Mouse (Mus musculus): ENCODE data around the gene Mars.
A peak's percentile ranks its signal among the peaks of the same experiment; 100 is the strongest.
"Not testable (repeated sequence)": the region's sequence is repeated elsewhere in the genome, so short reads cannot be mapped to it uniquely, and the experiment has no call there.

Gene Mars

DNA sequence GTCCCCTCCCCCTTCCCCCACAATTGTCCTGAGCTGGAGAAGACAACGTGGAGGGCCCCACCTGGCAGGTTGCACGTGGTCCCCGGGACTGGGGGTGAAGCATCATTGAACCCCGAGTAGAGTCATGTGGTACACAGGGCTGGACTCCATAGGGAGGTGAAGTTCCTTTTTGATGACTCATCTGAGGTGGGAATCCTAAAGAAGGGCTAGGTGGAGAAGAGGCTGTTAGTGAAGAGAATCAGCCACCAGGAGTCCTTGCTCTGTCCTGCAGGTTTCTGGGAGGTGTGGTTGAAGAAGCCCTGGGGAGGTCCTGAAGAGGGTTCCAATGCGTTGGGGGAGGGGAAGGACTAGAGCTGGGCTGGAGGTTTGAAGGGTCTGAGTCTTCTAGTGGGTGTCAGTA lies 25.4 kb upstream of the Mars start:
- DNase-seq: no peak

DNA sequence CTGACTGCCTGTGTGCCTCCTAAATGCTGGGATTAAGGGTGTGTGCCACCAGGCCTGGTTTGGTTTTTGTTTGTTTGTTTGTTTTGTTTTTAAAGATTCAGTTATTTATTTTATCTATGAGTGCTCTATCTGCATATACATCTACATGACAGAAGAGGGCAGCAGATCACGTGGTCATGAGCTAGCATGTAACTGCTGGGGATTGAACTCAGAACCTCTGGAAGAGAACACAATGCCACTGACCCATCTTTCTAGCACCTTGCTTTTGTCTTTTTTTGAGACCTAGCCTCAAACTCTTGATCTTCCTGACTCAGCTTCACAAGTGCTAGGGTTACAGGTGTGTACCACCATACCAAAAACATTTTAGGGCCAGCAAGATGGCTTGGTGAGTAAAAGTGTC lies 23.7 kb upstream of the Mars start:
- DNase-seq: no peak

DNA sequence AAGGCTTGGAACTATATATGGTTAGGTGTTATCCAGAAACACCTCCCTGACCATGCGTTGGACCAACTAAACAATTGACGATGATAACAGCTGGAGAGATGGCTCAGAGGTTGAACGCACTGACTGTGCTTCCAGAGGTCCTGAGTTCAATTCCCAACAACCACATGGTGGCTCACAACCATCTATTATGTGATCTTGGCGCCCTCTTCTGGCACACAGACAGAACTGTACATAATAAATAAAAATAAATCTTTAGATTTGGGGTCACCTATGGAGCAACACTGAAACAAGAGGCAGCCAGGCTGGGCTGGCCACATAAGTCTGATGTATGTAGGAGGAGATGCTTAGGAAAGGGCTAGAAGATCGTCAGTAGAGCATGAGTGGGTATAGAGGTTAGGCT lies 21.6 kb upstream of the Mars start:
- DNase-seq: no peak

DNA sequence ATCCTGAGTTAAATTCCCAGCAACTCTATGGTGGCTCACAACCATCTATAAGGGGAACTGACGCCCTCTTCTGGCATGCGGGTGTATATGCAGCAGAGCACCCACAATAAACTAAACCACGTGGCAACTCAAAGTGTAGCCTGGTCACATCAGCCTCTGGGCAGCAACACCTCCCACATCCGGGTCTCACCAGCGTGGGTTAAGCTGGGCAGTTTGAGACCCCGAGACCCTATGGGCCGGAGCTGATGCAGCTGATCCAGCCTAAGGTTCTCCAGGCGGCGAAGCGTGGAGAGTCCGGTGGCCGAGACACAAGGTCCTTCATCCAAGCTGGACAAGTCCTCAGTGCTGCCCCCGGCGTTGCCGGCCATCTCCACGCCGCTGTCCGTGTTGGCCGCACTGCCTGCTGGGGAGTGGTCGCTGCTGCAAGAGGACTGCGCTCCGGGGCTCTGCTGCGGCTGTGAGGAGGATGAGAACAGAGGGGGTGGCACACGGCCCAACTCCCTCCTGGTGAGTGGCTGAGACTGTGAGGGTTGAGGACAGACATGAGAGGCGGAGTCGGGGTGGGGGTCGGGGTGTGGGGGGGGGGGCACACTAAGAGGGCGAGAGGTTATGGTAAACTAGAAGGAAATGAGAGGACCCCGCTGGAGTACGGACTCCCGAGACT lies 20.8 kb upstream of the Mars start:
- DNase-seq: no peak

DNA sequence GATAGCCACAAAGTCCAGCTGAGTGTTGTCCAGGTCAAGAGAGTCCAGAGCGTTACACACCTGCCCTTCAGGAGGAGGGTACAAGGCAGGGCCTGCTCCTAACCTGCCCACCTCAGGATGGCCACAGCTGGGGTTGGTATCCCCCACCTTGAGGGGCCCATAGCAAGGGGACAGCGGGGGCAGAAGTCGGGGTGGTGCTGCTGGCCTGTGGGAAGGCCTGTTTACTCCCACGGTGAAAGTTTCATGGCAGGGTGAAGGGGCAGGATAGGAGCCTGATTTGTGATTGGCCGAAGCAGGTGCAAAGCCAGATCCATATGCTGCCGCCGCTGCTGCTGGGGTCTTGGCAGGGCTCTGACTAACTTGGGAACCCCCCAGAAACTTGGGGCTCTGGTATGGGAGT lies 18.6 kb upstream of the Mars start:
- peak; percentile 5 for DNase-seq

DNA sequence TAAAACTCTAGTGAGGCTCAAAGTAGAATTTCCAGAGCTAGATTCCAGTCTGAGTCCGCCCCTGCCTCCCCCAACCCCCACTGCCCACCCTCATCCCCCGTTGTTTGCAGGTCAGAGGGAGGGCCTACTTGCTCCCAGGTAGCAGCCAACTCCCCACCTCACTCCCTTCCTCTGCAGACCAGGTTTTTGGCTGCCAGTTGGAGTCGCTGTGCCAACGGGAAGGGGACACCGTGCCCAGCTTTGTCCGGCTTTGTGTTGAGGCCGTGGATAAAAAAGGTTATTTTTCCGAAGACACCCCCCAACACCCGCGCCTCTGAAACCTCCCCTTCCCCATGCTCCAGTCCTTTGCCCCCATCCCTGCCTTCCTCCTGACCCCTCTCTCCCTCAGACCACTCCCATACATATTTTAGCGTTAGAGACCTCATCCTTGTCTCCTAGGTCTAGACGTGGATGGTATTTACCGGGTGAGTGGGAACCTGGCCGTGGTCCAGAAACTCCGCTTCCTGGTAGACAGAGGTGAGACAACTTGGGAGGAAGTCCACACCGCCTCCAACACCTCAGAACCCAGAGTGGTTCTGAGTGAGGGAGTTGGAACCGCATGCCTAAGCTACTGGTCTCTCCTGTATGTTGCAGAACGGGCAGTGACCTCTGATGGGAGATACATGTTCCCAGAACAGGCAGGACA lies 16.0 kb upstream of the Mars start:
- DNase-seq: peak; percentile 51

DNA sequence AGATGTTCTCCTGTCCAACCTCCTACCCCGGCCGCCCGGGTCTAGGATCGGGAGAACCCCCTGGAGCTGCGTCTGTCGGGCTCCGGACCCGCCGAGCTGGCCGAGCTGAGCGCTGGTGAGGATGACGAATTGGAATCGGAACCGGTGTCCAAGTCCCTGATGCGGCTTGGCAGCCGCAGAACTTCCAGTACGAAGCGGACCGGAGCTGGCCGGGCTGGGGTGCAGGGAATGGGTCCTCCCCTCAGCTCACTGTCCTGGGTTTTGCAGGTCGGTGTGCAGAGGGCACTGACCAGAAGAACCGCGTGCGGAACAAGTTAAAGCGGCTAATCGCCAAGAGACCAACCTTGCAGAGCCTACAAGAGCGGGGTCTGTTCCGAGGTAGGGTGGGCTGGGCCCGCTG lies 15.2 kb upstream of the Mars start:
- peak; percentile 52 for DNase-seq

DNA sequence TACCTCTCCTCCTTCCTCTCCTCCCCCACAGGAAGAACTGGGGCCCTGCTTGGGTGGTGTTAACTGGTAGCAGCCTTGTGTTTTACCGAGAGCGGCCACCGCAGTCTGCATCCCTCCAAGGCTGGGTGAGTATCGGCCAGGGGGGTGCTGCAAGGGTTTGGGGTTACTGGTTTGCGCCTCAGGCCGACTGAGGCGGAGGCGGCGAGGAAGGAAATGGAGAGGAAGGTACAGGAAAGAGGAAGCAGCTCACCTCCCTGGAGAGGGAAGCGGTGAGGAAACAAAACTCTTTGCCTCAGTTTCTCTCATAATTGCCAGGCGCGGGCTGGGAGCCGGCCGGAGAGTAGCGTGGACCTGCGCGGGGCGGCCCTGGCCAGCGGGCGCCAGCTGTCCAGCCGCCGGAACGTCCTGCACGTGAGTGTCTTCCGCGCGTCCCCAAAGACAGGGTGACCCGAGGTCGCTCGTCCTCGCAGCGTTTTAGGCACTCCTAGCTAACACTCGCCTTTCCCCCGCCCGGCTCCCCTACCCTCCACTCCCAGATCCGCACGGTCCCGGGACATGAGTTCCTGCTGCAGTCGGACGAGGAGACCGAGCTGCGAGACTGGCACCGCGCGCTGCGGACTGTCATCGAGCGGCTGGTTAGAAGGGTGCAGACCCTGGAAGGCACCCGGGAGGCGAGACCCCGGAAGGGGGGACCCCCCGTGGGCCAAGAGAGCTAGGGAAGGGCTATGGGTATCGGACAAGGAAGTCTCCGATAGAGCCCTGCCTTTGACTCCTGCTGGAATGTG lies 14.6 kb upstream of the Mars start:
- DNase-seq: peak; percentile 56

DNA sequence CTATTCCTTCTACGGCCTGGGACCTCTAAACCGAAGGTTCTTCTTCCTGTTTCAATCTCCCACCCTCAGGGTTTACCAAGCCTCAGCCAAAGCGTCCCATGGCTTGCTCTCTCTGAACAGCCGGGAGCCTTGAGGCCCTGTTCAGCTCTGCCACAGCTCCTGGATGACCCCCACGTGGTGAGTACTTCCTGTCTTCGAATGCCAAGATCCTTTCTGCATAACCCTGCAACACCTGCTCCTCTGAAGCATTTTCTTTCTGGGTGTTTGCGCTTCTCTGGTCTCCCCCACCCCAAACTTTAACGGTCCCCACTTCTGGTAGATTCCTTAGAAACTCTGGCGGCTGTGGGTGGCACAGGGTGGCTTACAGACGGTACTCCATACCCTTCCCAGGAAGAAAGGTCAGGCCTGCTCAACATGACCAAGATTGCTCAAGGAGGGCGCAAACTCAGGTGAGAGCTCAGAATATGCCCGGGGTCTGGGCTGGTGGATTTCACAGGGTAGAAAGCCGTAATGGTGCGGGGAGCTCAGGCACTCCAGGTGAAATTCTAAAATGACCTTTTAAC lies 13.9 kb upstream of the Mars start:
- no peak for DNase-seq

DNA sequence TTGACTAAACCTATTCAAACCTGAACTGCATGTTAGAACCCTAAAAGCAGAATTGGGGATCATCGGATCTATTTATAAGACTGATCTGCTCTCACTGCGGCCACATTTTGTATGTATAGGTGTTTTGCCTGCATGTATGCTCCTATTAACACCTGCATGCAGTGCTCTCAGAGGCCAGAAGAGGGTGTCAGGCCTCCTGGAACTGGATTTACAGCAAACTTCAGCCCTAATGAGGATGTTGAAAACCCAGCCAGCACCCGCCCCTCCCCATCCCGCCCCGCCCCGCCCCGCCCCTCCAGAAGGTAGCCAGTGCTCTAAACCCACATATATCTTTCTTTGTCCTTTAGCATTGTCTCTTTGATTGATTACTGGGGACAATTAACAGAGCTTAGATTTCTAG lies 12.9 kb upstream of the Mars start:
- DNase-seq: peak; percentile 65

DNA sequence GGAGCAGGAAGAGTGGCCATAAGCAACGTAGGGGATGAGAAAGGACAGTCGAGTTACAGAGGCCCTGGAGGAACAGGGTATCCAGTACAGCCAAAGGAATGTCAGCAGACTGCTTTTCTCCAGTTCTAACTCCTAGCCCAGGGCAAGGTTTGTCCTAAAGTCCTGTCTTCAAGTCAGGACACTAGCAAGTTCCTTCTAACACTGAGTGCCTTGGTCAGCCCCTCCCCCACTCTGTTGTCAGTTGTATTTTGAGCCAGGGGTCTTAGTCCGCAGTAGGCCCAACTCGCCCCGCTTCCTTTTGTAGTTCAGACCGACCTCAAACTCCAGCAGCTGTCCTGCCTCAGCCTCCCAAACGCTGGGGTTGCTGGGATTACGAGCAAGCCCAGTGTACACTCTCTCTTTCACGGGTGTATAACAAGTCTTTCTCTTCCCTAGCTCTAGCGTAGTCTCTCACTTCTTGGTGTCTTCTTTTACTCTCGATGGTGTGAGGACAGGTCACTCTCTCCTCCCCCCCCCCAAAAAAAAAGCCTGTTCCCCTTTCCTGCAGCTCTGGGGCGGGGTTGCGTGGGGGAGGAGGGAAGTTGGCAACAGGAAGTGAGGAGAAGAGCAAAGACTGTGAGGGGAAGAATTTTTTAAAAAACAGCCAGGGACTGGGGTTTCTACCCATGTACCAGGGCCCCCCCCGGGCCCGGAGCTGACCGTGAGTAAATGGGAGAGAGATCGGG lies 11.7 kb upstream of the Mars start:
- no peak for DNase-seq

DNA sequence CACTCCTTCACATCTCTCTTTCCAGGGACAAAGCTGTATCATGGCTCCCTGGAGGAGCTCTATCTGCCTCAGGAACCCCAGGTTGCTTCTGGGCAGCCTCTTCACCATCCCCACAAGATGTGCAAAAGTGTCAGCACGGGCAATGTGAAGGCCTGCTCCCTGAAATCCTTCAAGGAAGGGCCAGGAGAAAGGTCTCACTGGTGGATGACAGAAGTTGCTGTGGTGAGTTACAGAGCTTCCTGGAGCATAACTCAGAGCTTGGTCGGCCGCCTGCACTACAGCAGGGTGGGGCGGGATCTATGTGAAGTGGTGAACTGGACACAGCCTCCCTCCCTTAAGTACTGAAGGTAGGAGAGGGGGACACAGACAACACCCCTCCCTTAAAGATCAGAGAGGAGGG lies 11.1 kb upstream of the Mars start:
- no peak for DNase-seq

DNA sequence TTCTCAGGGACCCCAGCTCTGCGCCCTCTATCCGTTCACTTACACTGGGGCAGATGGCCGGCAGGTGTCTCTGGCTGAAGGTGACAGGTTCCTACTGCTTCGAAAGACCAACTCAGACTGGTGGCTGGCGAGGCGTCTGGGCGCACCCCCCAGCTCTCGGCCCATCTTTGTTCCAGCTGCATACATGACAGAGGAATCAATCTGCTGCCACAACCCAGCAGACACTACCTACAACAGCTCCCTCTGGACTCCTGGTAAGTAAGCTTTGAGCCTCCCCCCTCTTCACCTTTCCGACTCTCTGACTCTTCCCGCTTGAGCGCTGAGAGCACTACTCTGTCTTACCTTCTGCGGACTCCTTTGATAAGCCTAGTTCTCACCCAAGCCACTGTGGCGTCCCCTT lies 10.6 kb upstream of the Mars start:
- no peak for DNase-seq

DNA sequence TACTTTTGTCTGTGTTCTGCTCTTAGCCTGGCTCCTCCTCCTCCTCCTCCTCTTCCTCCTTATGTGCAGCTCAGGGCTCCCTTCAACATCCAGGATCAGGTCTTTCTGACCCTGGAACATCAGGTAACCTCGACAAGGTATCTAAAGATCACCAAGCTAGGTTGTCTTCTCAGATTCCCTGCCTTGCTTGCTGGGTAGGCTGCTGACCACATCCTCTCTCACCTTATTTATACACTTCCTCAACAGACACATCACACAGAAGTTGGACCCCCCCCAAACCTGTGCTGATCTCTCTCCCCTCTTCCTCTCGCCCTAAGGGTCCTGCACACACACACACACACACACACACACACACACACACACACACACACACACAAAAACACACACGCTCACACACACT lies 10.0 kb upstream of the Mars start, which contains the start of gene Arhgap9:
Gene Arhgap9, plus strand, starts transcription at position 344 of the 400 bp plus-strand sequence.
- no peak for DNase-seq

DNA sequence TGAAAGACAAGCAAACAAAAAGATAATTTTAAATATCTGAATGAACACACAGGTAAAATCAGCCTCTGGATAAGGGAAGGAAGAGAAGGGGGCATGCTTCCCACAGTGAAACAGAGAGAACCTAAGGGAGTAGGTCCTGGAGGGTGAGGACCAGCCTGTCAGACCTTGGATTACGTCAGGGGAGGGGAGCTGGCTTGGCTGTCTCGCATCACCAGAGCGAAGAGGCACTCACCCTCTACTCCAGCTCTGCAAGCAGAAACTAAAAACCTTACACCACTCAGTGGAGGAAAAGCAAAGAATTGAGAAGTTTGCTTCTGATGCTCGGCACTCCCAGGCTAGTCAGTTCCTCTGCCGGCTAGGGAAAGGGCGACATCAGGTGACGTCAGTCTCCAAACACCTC lies 8.4 kb upstream of the Mars start:
- DNase-seq: no peak

DNA sequence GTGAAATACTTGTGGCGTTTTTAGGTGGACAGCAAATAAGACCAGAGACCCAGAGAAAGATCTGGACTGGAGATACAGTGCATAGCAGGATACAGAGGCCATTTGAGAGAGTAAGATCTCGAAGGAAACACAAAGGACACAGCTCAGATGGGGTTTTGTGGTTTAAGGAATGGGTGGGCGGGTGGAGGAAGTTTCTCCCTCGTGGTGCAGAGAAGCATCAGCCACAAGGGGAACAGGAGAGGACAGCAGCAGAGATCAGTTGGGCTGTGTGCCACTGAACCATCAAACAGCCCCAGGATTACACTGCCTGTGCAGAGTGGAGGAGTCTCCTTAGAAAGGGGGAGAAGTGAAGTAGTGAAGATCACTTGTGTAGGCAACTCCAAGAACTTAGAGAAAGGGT lies 6.4 kb upstream of the Mars start:
- no peak for DNase-seq

DNA sequence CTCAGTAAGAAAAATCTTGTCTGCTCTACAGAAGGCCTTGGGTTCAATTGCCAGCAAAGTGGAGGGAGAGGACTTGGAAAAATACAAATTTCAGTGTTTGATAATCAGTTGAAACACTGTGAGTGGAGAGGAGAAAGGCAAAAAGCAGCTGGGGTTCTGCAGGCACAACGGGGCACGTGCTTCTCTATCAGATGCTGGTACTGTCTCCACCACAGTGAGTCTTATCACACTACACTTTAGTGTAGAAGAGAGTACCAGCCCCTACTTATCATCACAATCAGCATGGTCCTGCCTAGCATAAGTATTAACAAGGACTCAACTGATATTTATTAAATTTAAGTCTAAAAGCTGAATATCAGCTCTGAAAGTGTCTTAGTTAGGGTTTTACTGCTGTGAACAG lies 5.7 kb upstream of the Mars start:
- no peak for DNase-seq

DNA sequence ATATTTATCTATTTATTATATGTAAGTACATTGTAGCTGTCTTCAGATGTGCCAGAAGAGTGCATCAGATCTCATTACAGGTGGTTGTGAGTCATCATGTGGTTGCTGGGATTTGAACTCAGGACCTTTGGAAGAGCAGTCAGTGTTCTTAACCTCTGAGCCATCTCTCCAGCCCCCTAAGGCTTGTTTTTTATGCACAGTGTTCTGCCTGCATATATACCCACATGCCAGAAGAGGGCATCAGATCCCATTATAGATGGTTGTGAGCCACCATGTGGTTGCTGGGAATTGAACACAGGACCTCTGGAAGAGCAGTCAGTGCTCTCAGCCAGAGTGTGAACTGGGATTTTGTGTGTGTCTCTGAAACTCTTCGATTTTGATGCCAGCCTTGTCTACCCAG lies 3.4 kb upstream of the Mars start:
- not testable (repeated sequence) for DNase-seq

DNA sequence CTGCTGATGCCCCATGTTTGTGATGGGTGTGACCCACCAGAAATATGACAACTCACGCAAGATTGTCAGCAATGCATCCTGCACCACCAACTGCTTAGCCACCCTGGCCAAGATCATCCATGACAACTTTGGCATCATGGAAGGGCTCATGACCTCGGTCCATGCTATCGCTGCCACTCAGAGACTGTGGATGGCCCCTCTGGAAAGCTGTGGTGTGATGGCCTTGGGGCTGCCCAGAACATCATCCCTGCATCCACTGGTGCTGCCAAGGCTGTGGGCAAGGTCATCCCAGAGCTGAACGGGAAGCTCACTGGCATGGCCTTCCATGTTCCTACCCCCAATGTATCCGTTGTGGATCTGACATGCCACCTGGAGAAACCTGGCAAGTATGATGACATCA lies 1.9 kb upstream of the Mars start:
- not testable (repeated sequence) for DNase-seq

DNA sequence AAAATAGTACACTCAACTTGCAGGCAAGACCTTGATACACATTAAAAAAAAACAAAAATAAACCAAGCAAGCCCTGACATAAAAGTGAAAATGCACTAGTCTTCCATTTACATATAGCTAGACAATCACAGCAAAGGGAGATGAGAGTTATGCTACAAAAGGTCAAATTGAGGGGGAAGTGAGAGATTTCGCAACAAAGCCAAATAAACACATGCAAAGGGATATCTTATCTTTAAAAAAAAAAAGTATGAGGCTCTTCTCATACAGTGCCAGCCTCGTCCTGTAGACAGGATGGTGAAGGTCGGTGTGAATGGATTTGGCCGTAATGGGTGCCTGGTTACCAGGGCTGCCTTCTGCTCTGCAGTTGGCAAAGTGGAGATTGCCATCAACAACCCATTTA lies 1.3 kb upstream of the Mars start:
- DNase-seq: no peak

DNA sequence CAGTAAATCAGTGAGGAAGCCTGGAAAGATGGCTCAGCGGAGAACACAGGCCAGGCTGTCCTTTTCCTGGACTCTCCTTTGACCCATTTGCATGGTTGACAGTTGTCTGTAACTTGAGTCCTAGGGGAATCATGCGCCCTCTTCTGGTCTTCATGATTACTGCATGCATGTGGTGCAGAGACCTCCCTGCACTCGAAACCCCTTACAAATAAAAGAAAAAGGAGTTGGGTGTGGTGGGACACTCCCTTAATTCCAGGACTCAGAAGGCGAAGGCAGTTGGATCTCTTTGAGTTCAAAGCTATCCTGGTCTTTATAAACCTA lies 730 bp upstream of the Mars start:
- DNase-seq: peak; percentile 88

DNA sequence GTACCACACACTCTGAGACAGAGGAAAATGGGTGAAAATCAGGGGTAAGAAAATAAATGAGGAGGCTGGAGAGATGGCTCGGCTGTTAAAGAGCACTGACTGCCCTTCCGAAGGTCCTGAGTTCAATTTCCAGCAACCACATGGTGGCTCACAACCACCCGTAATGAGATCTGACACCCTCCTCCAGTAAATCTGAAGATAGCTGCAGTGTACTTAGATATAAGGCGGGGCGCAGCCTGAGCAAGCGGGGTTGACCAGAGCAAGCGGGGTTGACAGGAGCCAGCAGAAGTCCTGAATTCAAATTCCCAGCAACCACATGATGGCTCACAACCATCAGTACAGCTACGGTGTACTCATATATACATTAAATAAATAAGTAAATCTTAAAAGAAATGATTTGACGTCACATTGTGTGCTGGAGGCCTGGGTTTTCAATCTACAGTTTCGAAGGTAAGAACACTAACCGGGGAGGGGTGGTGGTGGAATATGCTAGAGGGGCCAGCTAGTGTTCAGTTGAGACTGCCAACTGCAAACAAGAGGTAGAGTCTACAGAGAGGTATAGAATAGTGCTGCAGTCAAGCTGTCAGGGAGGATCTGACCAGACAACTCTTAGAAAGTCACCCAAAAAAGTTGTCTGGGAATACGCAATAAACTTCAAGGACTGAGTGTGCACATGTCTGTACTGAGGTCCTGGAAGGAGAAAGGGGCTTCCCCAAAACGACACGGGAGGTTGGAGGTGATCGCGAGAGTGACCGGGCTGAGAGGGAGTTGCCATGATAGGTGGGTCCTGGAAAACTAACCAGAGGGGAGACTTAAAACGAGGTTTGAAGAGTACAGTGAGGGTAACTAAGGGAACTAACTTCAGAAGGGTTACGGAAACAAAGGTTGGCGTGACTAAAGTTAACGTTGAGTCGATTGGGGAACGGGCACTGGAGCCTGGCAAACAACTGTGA lies 787 bp downstream of the Mars start:
- DNase-seq: no peak

All from kidney, postnatal 10 days (tissue).